In genomic region chr13:94476208-94476607, GRCm38 (mm10) we compare ENCODE assay signal across 27 mouse cellular contexts.
A peak's percentile ranks its signal among the peaks of the same experiment; 100 is the strongest.
DNase-seq lines count a peak whose midpoint lies in the region; ATAC-seq lines count a peak whose summit lies in the region.
"Had no signal": no experiment of that assay in that cellular context is flagged by ENCODE, and none has a peak within 500 bp of the region (broad histone marks: within the 10 kb centered on the region; RNA-seq: fewer than 3 reads in every experiment).

No protein-coding gene starts in this region.

- H3K27ac ChIP-seq in heart, embryonic 12.5 days (ENCODE audit: poor library complexity, severe bottlenecking) = no peak overlapping the region
- H3K27ac ChIP-seq: embryonic facial prominence, embryonic 12.5 days; embryonic facial prominence, embryonic 15.5 days; heart, embryonic 15.5 days; hindbrain, embryonic 14.5 days; hindbrain, postnatal 0 days had no signal

- peak; percentile 78 for DNase-seq in heart, adult 11 months
- peak; percentile 73 for DNase-seq in 416B (ENCODE audit: low read depth)
- DNase-seq in yolk sac, embryonic 10.5 days (ENCODE audit: low spot score) = no peak
- no peak for DNase-seq in lung, adult 18-20 months
- DNase-seq: adrenal gland, adult 8-10 months; adrenal gland, postnatal 25 days; B cell, adult 2 months; cerebellum, adult 11-12 months; cerebellum, adult 8-10 months; cerebellum, postnatal 10 days; cerebellum, postnatal 36 days; forebrain, postnatal 0 days; gastrocnemius, postnatal 25 days; heart, postnatal 10 days; heart, postnatal 36 days had no signal

- no peaks in the 10 kb centered on the region for H3K9me3 ChIP-seq in heart, embryonic 12.5 days (replicated peaks)
- H3K9me3 ChIP-seq: embryonic facial prominence, embryonic 12.5 days; embryonic facial prominence, embryonic 15.5 days; G1E; heart, embryonic 15.5 days had no signal

- H3K4me2 ChIP-seq in heart, embryonic 12.5 days = no peak overlapping the region
- H3K4me2 ChIP-seq: embryonic facial prominence, embryonic 12.5 days; embryonic facial prominence, embryonic 15.5 days; heart, embryonic 11.5 days; heart, embryonic 15.5 days; hindbrain, embryonic 14.5 days had no signal

- H3K9ac ChIP-seq in heart, embryonic 12.5 days = no peak overlapping the region
- H3K9ac ChIP-seq: embryonic facial prominence, embryonic 12.5 days; embryonic facial prominence, embryonic 15.5 days; forebrain, postnatal 0 days; heart, embryonic 15.5 days; hindbrain, embryonic 14.5 days had no signal

- H3K36me3 ChIP-seq in heart, embryonic 12.5 days = peaks cover 60% of the 10 kb centered on the region

- H3K4me1 ChIP-seq in heart, embryonic 12.5 days (replicated peaks) = no peaks in the 10 kb centered on the region
- H3K4me1 ChIP-seq: embryonic facial prominence, embryonic 12.5 days; embryonic facial prominence, embryonic 15.5 days; heart, embryonic 15.5 days had no signal

- H3K4me3 ChIP-seq in heart, embryonic 12.5 days = no peak overlapping the region
- H3K4me3 ChIP-seq: embryonic facial prominence, embryonic 12.5 days; embryonic facial prominence, embryonic 15.5 days; heart, embryonic 15.5 days had no signal

- H3K27me3 ChIP-seq in heart, embryonic 12.5 days (replicated peaks) = no peaks in the 10 kb centered on the region
- H3K27me3 ChIP-seq: CH12.LX; embryonic facial prominence, embryonic 12.5 days; embryonic facial prominence, embryonic 15.5 days; heart, embryonic 15.5 days had no signal

- WGBS in heart, embryonic 12.5 days = 95% methylated on average over 3 of the region's 3 CpGs

- ATAC-seq in heart, embryonic 12.5 days (ENCODE audit: insufficient number of reproducible peaks, low FRiP score) = no peak
- ATAC-seq in granulocyte monocyte progenitor cell, adult 5-6 weeks (replicated peaks; ENCODE audit: poor library complexity, severe bottlenecking) = peak; percentile 95
- ATAC-seq in megakaryocyte progenitor cell, adult 5-6 weeks (replicated peaks; ENCODE audit: poor library complexity) = peak; percentile 93
- ATAC-seq: forebrain, embryonic 14.5 days; forebrain, postnatal 0 days; hindbrain, postnatal 0 days had no signal

Comparison
In these comparisons a context has a peak if more than half of its experiments do, and no peak if none do; other contexts are left out.
1. DNase-seq: peak in heart, adult 11 months (single experiment) and 416B (single experiment); none in yolk sac, embryonic 10.5 days (single experiment) and lung, adult 18-20 months (0 of 2).